Mouse (Mus musculus): Measurements from ENCODE around the gene Grik5.

DNA sequence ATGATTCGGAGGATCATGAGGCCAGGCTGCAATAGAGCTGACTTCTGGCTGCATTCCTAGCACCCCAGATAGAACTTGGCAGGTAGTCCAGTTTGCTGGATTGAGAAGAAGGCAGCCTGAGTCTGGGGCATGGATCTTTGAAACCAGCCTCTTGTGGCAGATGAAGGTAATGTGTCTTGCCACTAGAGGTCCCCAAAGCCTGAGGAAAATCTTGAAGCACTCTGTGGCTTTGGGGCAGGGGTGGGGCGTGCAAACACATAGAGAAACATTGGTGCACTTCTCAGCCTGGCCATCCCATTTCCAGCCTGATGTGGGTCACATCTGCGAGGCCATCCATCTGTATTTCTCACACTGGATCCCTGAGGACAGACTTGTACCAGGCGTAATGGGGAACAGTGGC, 10.4 kb upstream of the Grik5 start:
- TF ChIP-seq CTCF (IDR thresholded peaks at IDR 0.05; ENCODE audit: low read depth) (peak; percentile 70), EP300 (IDR thresholded peaks at IDR 0.05; ENCODE audit: low read depth) (no peak)

All from liver, postnatal 0 days (tissue).